In genomic region chr10:79971183-79971497, GRCm38 (mm10) we compare ENCODE assay signal across 9 mouse cellular contexts. TPM values are rescaled to one million over a fixed set of nuclear protein-coding genes. Genes with fewer than 3 reads are reported as not detected.
DNase-seq lines count a peak whose midpoint lies in the region; ATAC-seq and TF ChIP-seq lines count a peak whose summit lies in the region.
"Had no signal": no experiment of that assay in that cellular context is flagged by ENCODE, and none has a peak within 500 bp of the region (broad histone marks: within the 10 kb centered on the region; RNA-seq: fewer than 3 reads in every experiment).

No protein-coding gene starts in this region.

- no peaks in the 10 kb centered on the region for H3K4me1 ChIP-seq in heart, adult 2 months (ENCODE audit: control insufficient read depth, insufficient read depth, low read length)
- peaks cover 81% of the 10 kb centered on the region for H3K4me1 ChIP-seq in E14TG2a.4 (replicated peaks; ENCODE audit: low read depth, low read length)
- peaks cover 16% of the 10 kb centered on the region for H3K4me1 ChIP-seq in forebrain, embryonic 15.5 days
- H3K4me1 ChIP-seq in liver, embryonic 13.5 days (replicated peaks) = peaks cover 8% of the 10 kb centered on the region

- DNase-seq in heart, adult 2 months = no peak
- DNase-seq in heart, adult 9 months (ENCODE audit: low spot score in 2 of 2) = no peak
- no peak for DNase-seq in liver, embryonic 13.5 days
- DNase-seq in urinary bladder, postnatal 36 days (ENCODE audit: low spot score in 2 of 2) = no peak
- no peak for DNase-seq in urinary bladder, postnatal 25 days (ENCODE audit: low spot score)
- DNase-seq in c-Kit-positive CD71-positive TER-119-positive erythroid progenitor cells, embryonic 14.5 days (ENCODE audit: low spot score) = no peak

- H3K36me3 ChIP-seq in heart, adult 2 months (ENCODE audit: control insufficient read depth, insufficient read depth, low read length) = no peaks in the 10 kb centered on the region
- peaks cover 35% of the 10 kb centered on the region for H3K36me3 ChIP-seq in E14TG2a.4 (ENCODE audit: insufficient read depth, low read length)
- peaks cover 31% of the 10 kb centered on the region for H3K36me3 ChIP-seq in forebrain, embryonic 15.5 days
- H3K36me3 ChIP-seq in liver, embryonic 13.5 days = peaks cover 38% of the 10 kb centered on the region

- WGBS in heart, adult 2 months = 4% methylated on average over 21 of the region's 21 CpGs
- WGBS in forebrain, embryonic 15.5 days = 4% methylated on average over 21 of the region's 21 CpGs
- WGBS in liver, embryonic 13.5 days (ENCODE audit: insufficient replicate concordance) = 7% methylated on average over 21 of the region's 21 CpGs

- H3K27me3 ChIP-seq in heart, adult 2 months (ENCODE audit: control insufficient read depth, insufficient read depth, low read length) = peaks cover 7% of the 10 kb centered on the region
- H3K27me3 ChIP-seq in E14TG2a.4 (ENCODE audit: insufficient read depth, low read length) = peaks cover 66% of the 10 kb centered on the region
- peaks cover 32% of the 10 kb centered on the region for H3K27me3 ChIP-seq in forebrain, embryonic 15.5 days
- H3K27me3 ChIP-seq in liver, embryonic 13.5 days = peaks cover 55% of the 10 kb centered on the region

- no peak for TF ChIP-seq POLR2A in heart, adult 2 months (IDR thresholded peaks at IDR 0.05; ENCODE audit: insufficient read depth, low read depth, low read length)

- intact Hi-C loops in heart, adult 2 months (cut with DNase I) = no loop called here

- no peak for TF ChIP-seq EP300 in heart, adult 2 months (IDR thresholded peaks at IDR 0.05; ENCODE audit: insufficient read depth, low read depth, low read length)

- TF ChIP-seq CTCF in heart, adult 2 months (IDR thresholded peaks at IDR 0.05) = no peak
- TF ChIP-seq CTCF in E14TG2a.4 (conservative IDR thresholded peaks at IDR 0.05; ENCODE audit: low read length) = no peak

- H3K79me2 ChIP-seq in heart, adult 2 months (replicated peaks; ENCODE audit: control insufficient read depth, insufficient read depth, low read length) = no peaks in the 10 kb centered on the region

- H3K9ac ChIP-seq in heart, adult 2 months (ENCODE audit: low read depth, low read length) = no peak overlapping the region
- H3K9ac ChIP-seq in forebrain, embryonic 15.5 days (replicated peaks) = peak overlapping the region; percentile 34
- peak overlapping the region; percentile 5; the same call in 1 of the 2 replicates for H3K9ac ChIP-seq in liver, embryonic 13.5 days

- H3K9me3 ChIP-seq in E14TG2a.4 (ENCODE audit: low read length) = no peaks in the 10 kb centered on the region
- H3K9me3 ChIP-seq in forebrain, embryonic 15.5 days = no peaks in the 10 kb centered on the region
- H3K9me3 ChIP-seq in liver, embryonic 13.5 days (replicated peaks) = peaks cover 8% of the 10 kb centered on the region

- H3K27ac ChIP-seq in heart, adult 2 months = no peak overlapping the region
- H3K27ac ChIP-seq in forebrain, embryonic 15.5 days (replicated peaks) = no peak overlapping the region
- no peak overlapping the region for H3K27ac ChIP-seq in liver, embryonic 13.5 days

- no peak for ATAC-seq in forebrain, embryonic 15.5 days (replicated peaks)
- ATAC-seq in liver, embryonic 13.5 days (ENCODE audit: low read depth) = no peak

- peak overlapping the region; percentile 48 for H3K4me2 ChIP-seq in forebrain, embryonic 15.5 days (replicated peaks)
- H3K4me2 ChIP-seq in liver, embryonic 13.5 days = peak overlapping the region; percentile 51

- H3K4me3 ChIP-seq in heart, adult 2 months = peak overlapping the region; percentile 1; the same call in 1 of the 2 replicates
- H3K4me3 ChIP-seq in E14TG2a.4 (replicated peaks; ENCODE audit: low read length) = peak overlapping the region; percentile 81
- H3K4me3 ChIP-seq in forebrain, embryonic 15.5 days = peak overlapping the region; percentile 33
- peak overlapping the region; percentile 32 for H3K4me3 ChIP-seq in liver, embryonic 13.5 days (replicated peaks)

RNA-seq across cellular contexts. Expression of gene Grin3b, which starts 0.6 kb away (rescaled TPM):
- total RNA-seq in heart, adult 2 months (2021) = under 1 TPM; 0.20 to 0.31 TPM
- 0.20 and 0.29 TPM in 2 replicates for polyA plus RNA-seq in heart, adult 2 months (2012; rRNA removed)
- 0.50 and 0.63 TPM in 2 replicates for polyA plus RNA-seq in forebrain, embryonic 15.5 days (2015; fragmentation: Nextera tagmentation; extraction: Ambion mirVana)
- polyA plus RNA-seq in liver, embryonic 13.5 days (2015; fragmentation: Nextera tagmentation; extraction: Ambion mirVana) = 0.07 and 0.10 TPM in 2 replicates
- total RNA-seq: neutrophil, adult 5-6 weeks had no signal

RNA-seq across cellular contexts. Expression of gene Wdr18, which starts 11.2 kb away (rescaled TPM):
- 10 to 100 TPM; 27.8 to 29.4 TPM for total RNA-seq in heart, adult 2 months (2021)
- 31.7 and 32.2 TPM in 2 replicates for polyA plus RNA-seq in heart, adult 2 months (2012; rRNA removed)
- 89.2 and 94.3 TPM in 2 replicates for polyA plus RNA-seq in forebrain, embryonic 15.5 days (2015; fragmentation: Nextera tagmentation; extraction: Ambion mirVana)
- polyA plus RNA-seq in liver, embryonic 13.5 days (2015; fragmentation: Nextera tagmentation; extraction: Ambion mirVana) = 78.2 and 83.0 TPM in 2 replicates

RNA-seq across cellular contexts. Expression of gene Tmem259, which starts 13.0 kb away (rescaled TPM):
- total RNA-seq in heart, adult 2 months (2021) = 100 to 1,000 TPM; 109 to 124 TPM
- 184 and 220 TPM in 2 replicates for polyA plus RNA-seq in heart, adult 2 months (2012; rRNA removed)
- polyA plus RNA-seq in forebrain, embryonic 15.5 days (2015; fragmentation: Nextera tagmentation; extraction: Ambion mirVana) = 21.7 and 23.1 TPM in 2 replicates
- polyA plus RNA-seq in liver, embryonic 13.5 days (2015; fragmentation: Nextera tagmentation; extraction: Ambion mirVana) = 8.2 TPM in 2 replicates

RNA-seq across cellular contexts. Expression of gene Cnn2, which starts 17.2 kb away (rescaled TPM):
- total RNA-seq in heart, adult 2 months (2021) = 10 to 100 TPM; 30.2 to 39.3 TPM
- 52.5 and 60.7 TPM in 2 replicates for polyA plus RNA-seq in heart, adult 2 months (2012; rRNA removed)
- 26.7 and 29.1 TPM in 2 replicates for polyA plus RNA-seq in forebrain, embryonic 15.5 days (2015; fragmentation: Nextera tagmentation; extraction: Ambion mirVana)
- polyA plus RNA-seq in liver, embryonic 13.5 days (2015; fragmentation: Nextera tagmentation; extraction: Ambion mirVana) = 45.8 and 49.6 TPM in 2 replicates

RNA-seq across cellular contexts. Expression of gene Abca7, which starts 25.2 kb away (rescaled TPM):
- 1 to 10 TPM; 6.6 to 8.0 TPM for total RNA-seq in heart, adult 2 months (2021)
- 9.2 and 10.8 TPM in 2 replicates for polyA plus RNA-seq in heart, adult 2 months (2012; rRNA removed)
- 3.7 and 4.1 TPM in 2 replicates for polyA plus RNA-seq in forebrain, embryonic 15.5 days (2015; fragmentation: Nextera tagmentation; extraction: Ambion mirVana)
- 6.3 and 7.4 TPM in 2 replicates for polyA plus RNA-seq in liver, embryonic 13.5 days (2015; fragmentation: Nextera tagmentation; extraction: Ambion mirVana)

Comparison
In these comparisons a context has a peak if more than half of its experiments do, and no peak if none do; other contexts are left out.
1. H3K4me3 ChIP-seq: peak in every context shown above with its lines; median percentile 81 in E14TG2a.4; 33 in forebrain, embryonic 15.5 days; 32 in liver, embryonic 13.5 days; 1 in heart, adult 2 months.